Mouse (Mus musculus) heart, postnatal 25 days (tissue): Measurements from ENCODE around the gene Olfr1105. TPM values are rescaled to one million over a fixed set of nuclear protein-coding genes. Genes with fewer than 3 reads are reported as not detected.

ENCODE experiments used
- DNase-seq: peaks from one replicate; pipeline ENCODE4 v3.0.0; 2022; ENCODE audit warnings: low spot score
- intact Hi-C: fragments of 180-260 bp; cut with DNase I; formaldehyde crosslinking; loops from one replicate; pipeline ENCODE4 v1.15.1; 2025
- total RNA-seq, 2 experiments: library from RNA; stranded (reverse); gene quantifications; 2 replicates each; pipeline ENCODE4 v1.2.3; 2021

The Olfr1105 gene
- total RNA-seq = not detected

GRCm38 (mm10) chr2:87036431-87036830 lies at the start of gene Olfr1105:
Gene Olfr1105, minus strand, starts transcription at chr2:87036531.
- intact Hi-C loops = no loop called here
- DNase-seq = no peak

DNA sequence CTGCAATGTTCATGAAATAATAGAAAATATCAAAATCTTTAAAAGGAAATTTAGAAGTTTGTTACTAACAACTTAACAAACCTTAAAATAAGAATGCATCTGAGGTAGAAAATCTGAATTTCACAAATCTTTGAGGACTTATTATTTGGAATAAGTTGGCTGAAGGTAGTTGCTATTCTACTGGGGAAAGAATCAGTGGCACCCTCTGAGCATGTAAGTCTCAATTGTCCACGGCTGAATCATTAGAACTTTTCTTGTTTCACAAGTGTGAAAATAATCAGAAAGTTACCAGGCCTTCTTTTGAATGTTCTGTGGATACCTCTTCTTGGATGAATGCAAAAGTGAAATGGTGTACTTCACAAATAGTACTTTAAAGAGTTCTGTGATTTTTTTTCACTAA lies 39.4 kb upstream of the Olfr1105 start, which contains the start of gene Olfr1107:
Olfr1107 (minus strand) TSS at position 101 of the 400 bp plus-strand sequence.
- intact Hi-C loops = no loop called here

GRCm38 (mm10) chr2:87052173-87052572 lies 15.8 kb upstream of the Olfr1105 start, which contains the start of gene Olfr1106:
Gene Olfr1106, minus strand, starts transcription at chr2:87052273.
- intact Hi-C loops = no loop called here

More for the DNA sequence above, 39.4 kb upstream of the Olfr1105 start, which contains the start of gene Olfr1107:
- DNase-seq = no peak

GRCm38 (mm10) chr2:87026980-87027379 lies 9.4 kb downstream of the Olfr1105 start, which contains the start of gene Olfr1104:
Gene Olfr1104, minus strand, starts transcription at chr2:87027080.
- intact Hi-C loops = no loop called here
- no peak for DNase-seq

More at GRCm38 (mm10) chr2:87052173-87052572, 15.8 kb upstream of the Olfr1105 start, which contains the start of gene Olfr1106:
- no peak for DNase-seq

DNA sequence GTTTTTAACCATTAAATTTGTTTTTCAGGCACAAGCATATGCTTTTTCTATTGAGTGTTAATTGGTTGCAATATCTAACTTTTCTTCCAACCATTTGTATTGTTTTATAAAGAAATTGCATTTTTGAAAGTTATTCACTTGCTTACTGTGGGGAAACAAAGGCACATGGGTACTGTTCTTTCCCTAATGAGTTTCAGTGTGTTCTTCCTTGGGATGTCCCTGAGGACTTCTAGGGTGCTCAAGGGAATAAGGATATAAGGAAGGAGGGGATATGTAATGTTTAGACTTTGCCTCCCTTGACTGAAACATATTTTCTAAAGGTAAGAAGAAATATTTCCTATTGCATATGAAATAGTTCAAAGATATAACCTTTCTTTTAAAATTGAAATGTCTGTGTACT lies 38.2 kb downstream of the Olfr1105 start, which contains the start of gene Olfr1102:
Olfr1102 (plus strand) TSS at position 301 of the 400 bp plus-strand sequence.
- DNase-seq = no peak
- intact Hi-C loops = no loop called here

DNA sequence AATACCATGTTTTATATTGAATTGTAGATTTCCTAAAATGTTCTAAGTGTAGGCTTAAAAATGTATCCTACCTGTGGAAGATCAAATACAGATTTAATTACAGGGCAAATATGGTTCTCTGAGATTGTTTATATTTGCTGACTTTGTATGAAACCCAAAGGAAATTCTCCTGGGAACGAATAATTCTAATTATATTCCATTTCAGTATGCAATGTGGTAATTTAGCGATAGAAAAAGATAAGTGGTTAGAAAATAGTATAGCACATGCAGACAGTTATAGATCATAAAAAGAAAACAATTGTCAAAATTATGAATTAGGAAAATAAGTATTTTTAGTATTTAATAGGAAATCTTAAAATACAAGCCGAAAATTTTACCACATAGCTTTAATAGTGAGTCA lies 45.2 kb downstream of the Olfr1105 start, which contains the start of gene Olfr1101:
Olfr1101 (minus strand) TSS at position 101 of the 400 bp plus-strand sequence.
- intact Hi-C loops = no loop called here

More for the DNA sequence above, 45.2 kb downstream of the Olfr1105 start, which contains the start of gene Olfr1101:
- no peak for DNase-seq

Other genes starting within 250 kb of the Olfr1105 start
- gene Olfr141, start 226.5 kb downstream of the Olfr1105 start, total RNA-seq = not detected
- gene Olfr1094, start 211.9 kb downstream of the Olfr1105 start, total RNA-seq = not detected
- gene Olfr1095, start 184.8 kb downstream of the Olfr1105 start, total RNA-seq = not detected
- gene Gm13723, start 161.7 kb downstream of the Olfr1105 start, total RNA-seq = not detected
- gene Olfr1097, start 144.3 kb downstream of the Olfr1105 start, total RNA-seq = not detected
- not detected for gene Olfr1098, start 112.0 kb downstream of the Olfr1105 start, total RNA-seq
- not detected for gene Olfr1099, start 75.8 kb downstream of the Olfr1105 start, total RNA-seq
- gene Olfr1100, start 56.6 kb downstream of the Olfr1105 start, total RNA-seq = not detected
- not detected for gene Olfr1101, start 45.3 kb downstream of the Olfr1105 start, total RNA-seq
- not detected for gene Olfr1102, start 38.1 kb downstream of the Olfr1105 start, total RNA-seq
- not detected for gene Olfr1104, start 9.5 kb downstream of the Olfr1105 start, total RNA-seq
- not detected for gene Olfr1106, start 15.7 kb upstream of the Olfr1105 start, total RNA-seq
- not detected for gene Olfr1107, start 39.3 kb upstream of the Olfr1105 start, total RNA-seq
- not detected for gene Olfr1109, start 59.5 kb upstream of the Olfr1105 start, total RNA-seq
- gene Olfr259, start 78.0 kb upstream of the Olfr1105 start, total RNA-seq = not detected
- gene Olfr1110, start 103.8 kb upstream of the Olfr1105 start, total RNA-seq = not detected
- not detected for gene Olfr1111, start 116.1 kb upstream of the Olfr1105 start, total RNA-seq
- gene Olfr1112, start 151.3 kb upstream of the Olfr1105 start, total RNA-seq = not detected
- gene Olfr1113, start 172.4 kb upstream of the Olfr1105 start, total RNA-seq = not detected
- not detected for gene Olfr1115, start 211.5 kb upstream of the Olfr1105 start, total RNA-seq
- gene Olfr1116, start 231.0 kb upstream of the Olfr1105 start, total RNA-seq = not detected